Mouse (Mus musculus): ENCODE results near the gene Rnf222.
A peak's percentile ranks its signal among the peaks of the same experiment; 100 is the strongest.

Rnf222 gene

GRCm38 (mm10) chr11:68890625-68891024 lies 2.3 kb downstream of the Rnf222 start:
- no peak for DNase-seq (ENCODE audit: low spot score)

GRCm38 (mm10) chr11:68891823-68892222 lies 3.5 kb downstream of the Rnf222 start:
- no peak for DNase-seq (ENCODE audit: low spot score)

GRCm38 (mm10) chr11:68892233-68892832 lies 4.0 kb downstream of the Rnf222 start:
- DNase-seq (ENCODE audit: low spot score), result no peak

- DNase-seq (ENCODE audit: low spot score), result no peak
These were observed 5.6 kb downstream of the Rnf222 start for GRCm38 (mm10) chr11:68893911-68894464.

GRCm38 (mm10) chr11:68896247-68896646 lies 7.9 kb downstream of the Rnf222 start:
- no peak for DNase-seq (ENCODE audit: low spot score)

GRCm38 (mm10) chr11:68897120-68897519 lies 8.8 kb downstream of the Rnf222 start:
- DNase-seq (ENCODE audit: low spot score), result no peak

- DNase-seq (ENCODE audit: low spot score), result no peak
These were observed 9.5 kb downstream of the Rnf222 start for GRCm38 (mm10) chr11:68897838-68898237.

GRCm38 (mm10) chr11:68898790-68899189 lies 10.4 kb downstream of the Rnf222 start:
- DNase-seq (ENCODE audit: low spot score), result no peak

GRCm38 (mm10) chr11:68899815-68900214 lies 11.5 kb downstream of the Rnf222 start:
- DNase-seq (ENCODE audit: low spot score), result no peak

- no peak for DNase-seq (ENCODE audit: low spot score)
These were observed 12.4 kb downstream of the Rnf222 start for GRCm38 (mm10) chr11:68900519-68901350.

- peak; percentile 97 for DNase-seq (ENCODE audit: low spot score)
These were observed 13.1 kb downstream of the Rnf222 start, which contains the start of gene Rpl26 for GRCm38 (mm10) chr11:68901351-68902046. Gene Rpl26 (plus strand): TSS chr11:68901583.

- no peak for DNase-seq (ENCODE audit: low spot score)
These were observed 13.7 kb downstream of the Rnf222 start for GRCm38 (mm10) chr11:68902047-68902364.

- no peak for DNase-seq (ENCODE audit: low spot score)
These were observed 14.0 kb downstream of the Rnf222 start for GRCm38 (mm10) chr11:68902367-68902766.

GRCm38 (mm10) chr11:68902823-68903222 lies 14.5 kb downstream of the Rnf222 start:
- DNase-seq (ENCODE audit: low spot score), result no peak

GRCm38 (mm10) chr11:68903775-68904174 lies 15.4 kb downstream of the Rnf222 start:
- no peak for DNase-seq (ENCODE audit: low spot score)

- peak; percentile 75 for DNase-seq (ENCODE audit: low spot score)
These were observed 16.2 kb downstream of the Rnf222 start for GRCm38 (mm10) chr11:68904375-68905137.

GRCm38 (mm10) chr11:68905138-68905531 lies 16.8 kb downstream of the Rnf222 start:
- DNase-seq (ENCODE audit: low spot score), result no peak

GRCm38 (mm10) chr11:68905665-68906460 lies 17.5 kb downstream of the Rnf222 start:
- no peak for DNase-seq (ENCODE audit: low spot score)

GRCm38 (mm10) chr11:68906461-68906790 lies 18.1 kb downstream of the Rnf222 start:
- DNase-seq (ENCODE audit: low spot score), result no peak

- DNase-seq (ENCODE audit: low spot score), result no peak
These were observed 18.9 kb downstream of the Rnf222 start for GRCm38 (mm10) chr11:68907251-68907650.

GRCm38 (mm10) chr11:68908846-68909503 lies 20.6 kb downstream of the Rnf222 start:
- DNase-seq (ENCODE audit: low spot score), result no peak
